Comparison of ENCODE assay signal across 20 mouse cellular contexts in the genomic region with DNA sequence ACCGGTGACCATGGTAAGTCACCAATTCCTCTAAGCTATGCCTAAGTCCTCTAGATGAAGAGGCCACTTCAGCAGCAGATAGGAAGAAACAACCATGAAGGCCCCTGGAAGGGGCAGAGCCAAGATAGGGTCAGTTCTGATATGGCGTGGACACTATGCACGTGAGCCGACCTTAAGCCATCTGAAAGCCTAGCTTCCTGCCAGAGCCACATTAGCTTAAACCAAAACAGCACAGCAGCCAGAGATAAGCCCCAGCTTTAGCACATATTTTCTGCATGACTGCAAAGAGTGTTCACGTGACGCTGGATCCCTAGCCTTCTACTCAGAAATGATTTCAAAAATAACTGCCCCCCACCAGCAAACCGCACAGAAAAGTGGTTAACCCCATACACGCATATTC. TPM values are rescaled to one million over a fixed set of nuclear protein-coding genes. Genes with fewer than 3 reads are reported as not detected.
A peak's percentile ranks its signal among the peaks of the same experiment; 100 is the strongest.
DNase-seq lines count a peak whose midpoint lies in the region; ATAC-seq and TF ChIP-seq lines count a peak whose summit lies in the region.
"Had no signal": no experiment of that assay in that cellular context is flagged by ENCODE, and none has a peak within 500 bp of the region (broad histone marks: within the 10 kb centered on the region; RNA-seq: fewer than 3 reads in every experiment).

No protein-coding gene starts in this region.

- H3ac ChIP-seq in C2C12 (ENCODE audit: control insufficient read depth, insufficient read length, low read depth) = no peak overlapping the region

- no peak overlapping the region for H3K27ac ChIP-seq in embryonic facial prominence, embryonic 14.5 days (replicated peaks; ENCODE audit: low read depth, low read length)
- no peak overlapping the region for H3K27ac ChIP-seq in embryonic facial prominence, embryonic 10.5 days (replicated peaks)
- H3K27ac ChIP-seq in heart, embryonic 10.5 days = peak overlapping the region; percentile 86
- H3K27ac ChIP-seq: kidney, embryonic 15.5 days; liver, embryonic 13.5 days; neural tube, embryonic 15.5 days had no signal

- no peaks in the 10 kb centered on the region for H3K79me3 ChIP-seq in C2C12 (ENCODE audit: low read depth)

- no peaks in the 10 kb centered on the region for H3K4me1 ChIP-seq in embryonic facial prominence, embryonic 14.5 days (ENCODE audit: control insufficient read depth, insufficient read depth, low read length)
- H3K4me1 ChIP-seq in embryonic facial prominence, embryonic 10.5 days = no peaks in the 10 kb centered on the region
- peaks cover 39% of the 10 kb centered on the region for H3K4me1 ChIP-seq in heart, embryonic 10.5 days
- H3K4me1 ChIP-seq: kidney, embryonic 15.5 days; neural tube, embryonic 15.5 days had no signal

- H3K27me3 ChIP-seq in embryonic facial prominence, embryonic 14.5 days (replicated peaks; ENCODE audit: control insufficient read depth, insufficient read depth, low read length) = no peaks in the 10 kb centered on the region
- H3K27me3 ChIP-seq in embryonic facial prominence, embryonic 10.5 days (replicated peaks; ENCODE audit: low read depth, poor library complexity, severe bottlenecking) = no peaks in the 10 kb centered on the region
- H3K27me3 ChIP-seq in C2C12 (ENCODE audit: control insufficient read depth, insufficient read depth, insufficient read length) = no peaks in the 10 kb centered on the region
- no peaks in the 10 kb centered on the region for H3K27me3 ChIP-seq in heart, embryonic 10.5 days (ENCODE audit: insufficient read depth, poor library complexity, severe bottlenecking)
- H3K27me3 ChIP-seq: CH12.LX; kidney, embryonic 15.5 days; liver, embryonic 13.5 days; neural tube, embryonic 15.5 days had no signal

- no peak overlapping the region for H3K4me2 ChIP-seq in embryonic facial prominence, embryonic 14.5 days (ENCODE audit: low read depth, low read length)
- H3K4me2 ChIP-seq: kidney, embryonic 15.5 days; liver, embryonic 13.5 days; neural tube, embryonic 15.5 days had no signal

- no peak overlapping the region for H3K4me3 ChIP-seq in embryonic facial prominence, embryonic 14.5 days (ENCODE audit: low read depth, low read length)
- H3K4me3 ChIP-seq in embryonic facial prominence, embryonic 10.5 days = no peak overlapping the region
- no peak overlapping the region for H3K4me3 ChIP-seq in C2C12 (ENCODE audit: insufficient read depth, poor library complexity, severe bottlenecking)
- H3K4me3 ChIP-seq in heart, embryonic 10.5 days = no peak overlapping the region; the same call in 1 of the 2 replicates
- H3K4me3 ChIP-seq: erythroblast, embryonic 14.5 days; kidney, embryonic 15.5 days; liver, embryonic 13.5 days; neural tube, embryonic 15.5 days had no signal

- H3K36me3 ChIP-seq in embryonic facial prominence, embryonic 14.5 days (ENCODE audit: control insufficient read depth, insufficient read depth, low read length) = peaks cover 63% of the 10 kb centered on the region
- H3K36me3 ChIP-seq in embryonic facial prominence, embryonic 10.5 days (replicated peaks) = peaks cover 99% of the 10 kb centered on the region
- peaks cover 47% of the 10 kb centered on the region for H3K36me3 ChIP-seq in C2C12 (ENCODE audit: control insufficient read depth, insufficient read depth)
- peaks cover 76% of the 10 kb centered on the region for H3K36me3 ChIP-seq in heart, embryonic 10.5 days

- WGBS in embryonic facial prominence, embryonic 14.5 days = 74% methylated on average over 8 of the region's 8 CpGs
- WGBS in embryonic facial prominence, embryonic 10.5 days = 87% methylated on average over 8 of the region's 8 CpGs
- WGBS in heart, embryonic 10.5 days = 31% methylated on average over 8 of the region's 8 CpGs

- H3K9me3 ChIP-seq in embryonic facial prominence, embryonic 14.5 days (ENCODE audit: control insufficient read depth, low read length) = no peaks in the 10 kb centered on the region
- H3K9me3 ChIP-seq in embryonic facial prominence, embryonic 10.5 days = no peaks in the 10 kb centered on the region
- H3K9me3 ChIP-seq in heart, embryonic 10.5 days = no peaks in the 10 kb centered on the region
- H3K9me3 ChIP-seq: kidney, embryonic 15.5 days; liver, embryonic 13.5 days; neural tube, embryonic 15.5 days had no signal

- no peak for ATAC-seq in embryonic facial prominence, embryonic 14.5 days (ENCODE audit: low read depth)
- ATAC-seq: forebrain, embryonic 16.5 days had no signal

- intact Hi-C loops in heart, postnatal 14 days (cut with DNase I) = no loop called here

- no peak for TF ChIP-seq CTCF in C2C12 (IDR thresholded peaks at IDR 0.05; ENCODE audit: control insufficient read depth, insufficient read depth, insufficient read length)

- DNase-seq in embryonic facial prominence, embryonic 14.5 days (ENCODE audit: low spot score) = peak; percentile 55
- DNase-seq in embryonic facial prominence, embryonic 10.5 days (ENCODE audit: low spot score) = no peak
- DNase-seq in heart, embryonic 10.5 days (ENCODE audit: low spot score) = peak; percentile 84
- peak; percentile 25 to 36 for DNase-seq in heart, postnatal 14 days
- DNase-seq in adrenal gland, adult 18-20 months (ENCODE audit: low spot score in 2 of 2) = no peak
- DNase-seq in frontal cortex, postnatal 14 days (ENCODE audit: low spot score in 2 of 2) = no peak
- no peak for DNase-seq in cerebellum, adult 18-20 months
- DNase-seq: adrenal gland, adult 8-10 months; cerebellum, postnatal 10 days; embryo, embryonic 11 days; gastrocnemius, postnatal 14 days; liver, embryonic 13.5 days; lung, postnatal 10 days; right cerebral cortex, adult 18-20 months had no signal

- no peaks in the 10 kb centered on the region for H3K79me2 ChIP-seq in C2C12 (ENCODE audit: control insufficient read depth, insufficient read depth)

- no peak overlapping the region for H3K9ac ChIP-seq in embryonic facial prominence, embryonic 14.5 days (ENCODE audit: low read depth, low read length)
- H3K9ac ChIP-seq: kidney, embryonic 15.5 days; liver, embryonic 13.5 days; neural tube, embryonic 15.5 days had no signal

TF ChIP-seq in C2C12, 6 proteins besides CTCF, POLR2A, EP300 and RAD21:
- TF ChIP-seq USF1 (IDR thresholded peaks at IDR 0.05; ENCODE audit: low read depth) = peak; percentile 81
- no peak for TF ChIP-seq MYOG (IDR thresholded peaks at IDR 0.05; ENCODE audit: control insufficient read depth, extremely low read depth, insufficient read length)

RNA-seq across cellular contexts. Expression of gene Trmt44, which starts 15.4 kb away (rescaled TPM):
- polyA plus RNA-seq in embryonic facial prominence, embryonic 14.5 days (2014; fragmentation: Nextera tagmentation; extraction: Ambion mirVana) = 6.6 and 7.1 TPM in 2 replicates
- polyA plus RNA-seq in embryonic facial prominence, embryonic 10.5 days (2016; fragmentation: Nextera tagmentation; extraction: Ambion mirVana) = 10.0 and 10.2 TPM in 2 replicates
- polyA plus RNA-seq in C2C12 (2012; fragmentation: generic; extraction: Trizol) = 6.8 TPM
- polyA plus RNA-seq in heart, embryonic 10.5 days (2016; fragmentation: Nextera tagmentation; extraction: Ambion mirVana) = 5.6 and 9.4 TPM in 2 replicates
- 1 to 10 TPM; 2.8 to 3.1 TPM for total RNA-seq in heart, postnatal 14 days (2021)
- total RNA-seq in adrenal gland, adult 18-20 months (2021) = 1 to 10 TPM; 7.1 to 7.7 TPM

RNA-seq across cellular contexts. Expression of gene Acox3, which starts 23.4 kb away (rescaled TPM):
- polyA plus RNA-seq in embryonic facial prominence, embryonic 14.5 days (2014; fragmentation: Nextera tagmentation; extraction: Ambion mirVana) = 11.8 and 13.4 TPM in 2 replicates
- polyA plus RNA-seq in embryonic facial prominence, embryonic 10.5 days (2016; fragmentation: Nextera tagmentation; extraction: Ambion mirVana) = 10.9 and 11.0 TPM in 2 replicates
- 8.6 TPM for polyA plus RNA-seq in C2C12 (2012; fragmentation: generic; extraction: Trizol)
- polyA plus RNA-seq in heart, embryonic 10.5 days (2016; fragmentation: Nextera tagmentation; extraction: Ambion mirVana) = 9.9 and 10.3 TPM in 2 replicates
- 10 to 100 TPM; 24.8 to 27.3 TPM for total RNA-seq in heart, postnatal 14 days (2021)
- total RNA-seq in adrenal gland, adult 18-20 months (2021) = 10 to 100 TPM; 51.0 to 53.6 TPM

RNA-seq across cellular contexts. Expression of gene Cpz, which starts 33.9 kb away (rescaled TPM):
- 18.9 and 20.4 TPM in 2 replicates for polyA plus RNA-seq in embryonic facial prominence, embryonic 14.5 days (2014; fragmentation: Nextera tagmentation; extraction: Ambion mirVana)
- polyA plus RNA-seq in embryonic facial prominence, embryonic 10.5 days (2016; fragmentation: Nextera tagmentation; extraction: Ambion mirVana) = 7.1 and 7.6 TPM in 2 replicates
- polyA plus RNA-seq in C2C12 (2012; fragmentation: generic; extraction: Trizol) = 0.77 TPM
- polyA plus RNA-seq in heart, embryonic 10.5 days (2016; fragmentation: Nextera tagmentation; extraction: Ambion mirVana) = 5.0 and 8.3 TPM in 2 replicates
- 1 to 10 TPM; 4.2 to 5.6 TPM for total RNA-seq in heart, postnatal 14 days (2021)
- total RNA-seq in adrenal gland, adult 18-20 months (2021) = 1 to 10 TPM in 1 of 2 experiments, under 1 TPM in 1; 0.35 to 1.1 TPM
- total RNA-seq: CH12.LX had no signal
- polyA plus RNA-seq: erythroblast, embryonic 14.5 days had no signal

Comparison
In these comparisons a context has a peak if more than half of its experiments do, and no peak if none do; other contexts are left out.
1. DNase-seq: peak in embryonic facial prominence, embryonic 14.5 days (single experiment), heart, embryonic 10.5 days (single experiment) and heart, postnatal 14 days (2 of 2); none in embryonic facial prominence, embryonic 10.5 days (single experiment), adrenal gland, adult 18-20 months (0 of 2), frontal cortex, postnatal 14 days (0 of 2) and cerebellum, adult 18-20 months (0 of 2).